Mouse (Mus musculus) thymus, postnatal 14 days (tissue): ENCODE data around the gene Gpr61.

Source experiments
- DNase-seq: peaks from one replicate; pipeline ENCODE4 v3.0.0; 2021

Gpr61 gene

DNA sequence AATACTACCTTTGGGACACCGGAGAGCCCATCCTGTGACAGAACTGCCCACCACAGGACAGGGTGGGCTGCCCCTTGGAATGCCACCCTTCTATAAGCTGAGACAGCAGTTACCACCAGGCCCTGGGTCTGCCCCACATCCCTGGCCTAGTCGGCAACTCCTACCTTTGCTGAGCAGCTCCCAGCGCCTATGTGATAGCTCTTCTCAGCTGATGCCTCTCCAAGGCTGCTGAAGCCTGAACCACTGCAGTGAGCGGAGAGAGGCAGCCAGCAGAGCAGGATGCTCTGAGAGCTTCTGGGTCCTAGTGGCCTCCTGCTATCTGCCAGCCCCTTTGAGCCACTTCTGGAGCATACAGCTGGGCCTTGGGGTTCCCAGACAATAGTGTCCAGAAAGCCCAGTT lies at the start of gene Gpr61:
Gene Gpr61 (minus strand): TSS at position 227 of the 400 bp plus-strand sequence.
- DNase-seq = no peak

DNA sequence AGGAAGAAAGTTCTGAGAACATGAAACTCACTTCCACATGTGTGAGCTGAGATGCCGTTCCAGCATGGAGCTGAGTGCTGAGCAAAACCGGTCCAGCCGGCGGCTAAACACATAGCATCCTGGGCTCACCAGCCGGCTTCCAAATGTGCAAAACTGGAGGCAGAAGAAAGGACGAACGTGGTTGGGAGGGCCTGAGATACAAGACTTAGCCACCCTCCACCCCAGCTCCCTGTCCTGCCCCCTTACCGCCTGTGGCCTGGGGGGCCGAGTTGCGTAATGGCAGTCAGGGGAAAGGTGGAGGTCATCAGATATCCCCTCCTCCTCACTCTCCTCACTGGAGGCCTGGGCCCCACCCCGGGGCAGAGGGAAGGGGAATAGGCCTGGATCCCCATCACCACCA lies 49.8 kb upstream of the Gpr61 start:
- no peak for DNase-seq

DNA sequence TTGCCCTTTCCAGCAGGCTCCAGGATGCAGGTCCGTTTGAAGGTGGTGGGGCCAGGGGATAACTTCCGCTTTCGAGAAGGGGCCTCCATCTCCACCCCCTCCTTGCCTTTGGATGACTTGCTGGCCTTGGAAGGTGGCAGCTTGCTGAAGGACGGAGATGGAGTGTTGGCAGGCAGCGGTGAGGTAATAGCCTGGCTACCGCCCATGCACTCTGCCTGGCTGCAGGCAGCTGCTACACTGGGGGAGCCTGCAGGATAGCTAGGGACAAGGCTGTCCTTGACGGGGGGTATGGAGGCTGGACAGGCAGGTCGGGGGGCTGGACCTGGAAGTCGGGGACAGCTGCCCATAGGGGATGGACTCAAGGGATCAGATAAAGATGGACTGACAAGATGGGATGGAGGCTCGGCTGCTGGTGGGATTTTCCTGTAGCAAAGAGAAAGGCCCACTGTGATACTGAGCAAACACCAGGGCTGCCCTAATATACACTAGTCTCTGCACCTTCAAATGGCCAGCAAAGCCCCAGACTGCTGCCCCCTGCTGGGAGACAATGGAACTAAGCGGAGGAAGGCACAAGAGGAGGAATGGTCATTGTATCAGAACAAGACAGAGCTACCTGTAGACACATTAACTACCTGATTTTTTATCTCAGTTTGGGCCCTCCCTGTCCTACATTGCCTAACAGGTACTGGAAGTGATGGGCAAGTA lies 49.1 kb upstream of the Gpr61 start:
- peak; percentile 82 for DNase-seq

DNA sequence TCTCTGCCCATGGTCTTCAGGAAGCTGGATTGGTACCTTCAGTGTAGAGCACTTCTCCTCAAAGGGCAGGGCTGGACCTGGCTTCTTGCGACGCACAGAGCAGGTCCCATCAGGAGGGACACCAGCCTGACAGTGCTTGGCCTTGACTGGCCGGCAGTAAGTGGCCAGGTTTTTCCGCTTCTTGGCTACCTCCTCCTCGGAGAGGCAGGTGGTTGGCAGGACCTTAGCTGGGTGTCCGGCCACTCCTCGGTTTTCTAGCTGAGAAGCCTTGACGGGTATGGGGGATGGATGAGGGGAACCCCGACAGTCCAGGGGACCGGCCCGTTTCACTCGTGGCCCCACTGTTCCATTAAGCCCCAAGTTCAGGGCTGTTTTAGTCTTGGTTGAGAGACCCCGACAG lies 48.5 kb upstream of the Gpr61 start:
- DNase-seq = no peak

- no peak for DNase-seq
Measured at GRCm38 (mm10) chr3:108202506-108202905, 47.8 kb upstream of the Gpr61 start.

DNA sequence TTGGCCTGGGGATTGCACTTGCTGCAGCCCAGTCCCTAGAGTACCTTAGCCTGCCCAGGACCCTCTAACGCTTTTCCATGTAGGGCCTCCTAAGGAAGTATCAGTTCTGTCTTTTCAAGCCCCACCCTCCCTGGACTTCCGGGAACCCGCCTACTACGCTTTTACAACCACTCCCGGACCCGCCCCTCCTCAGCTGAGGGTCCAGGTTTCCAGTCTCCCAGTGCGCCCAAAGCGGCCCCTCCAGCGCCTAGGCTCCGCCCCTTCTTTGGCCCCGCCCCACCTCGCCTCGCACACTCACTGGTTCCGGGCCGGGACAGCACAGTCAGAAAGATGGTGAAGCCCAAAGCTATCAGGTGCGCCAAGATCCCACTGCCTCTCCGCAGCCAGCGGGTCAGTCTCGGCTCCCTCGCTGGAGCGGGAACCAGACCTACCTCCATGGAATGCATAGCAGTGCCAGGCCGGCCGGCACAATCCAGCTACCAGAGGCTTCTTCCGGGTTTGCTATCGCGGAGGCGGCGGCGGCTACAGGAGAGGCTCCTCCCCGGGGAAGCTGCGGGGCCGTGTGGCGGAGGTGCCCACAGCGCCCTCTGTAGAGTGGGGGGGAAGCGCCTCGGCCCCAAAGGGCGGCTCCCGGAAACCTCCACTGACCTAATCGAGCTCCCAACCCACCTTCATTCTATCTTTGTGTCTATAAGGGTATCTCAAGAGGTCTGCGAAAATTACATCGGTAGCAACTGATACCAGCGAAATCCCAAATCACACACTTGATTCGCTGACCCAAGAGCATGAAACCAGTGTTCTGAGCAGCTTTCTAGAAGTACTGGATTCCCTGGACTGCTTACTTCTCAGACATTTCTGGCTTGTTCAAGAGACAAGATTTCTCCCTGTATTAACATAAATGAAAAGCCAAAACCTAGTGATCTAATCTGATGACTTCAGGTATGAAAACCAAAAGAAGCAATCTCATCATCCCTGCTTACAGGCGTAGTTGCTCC lies 45.9 kb upstream of the Gpr61 start, which contains the start of gene Cyb561d1:
Gene Cyb561d1 (minus strand): TSS at position 884 of the 995 bp plus-strand sequence.
- DNase-seq = peak; percentile 99

DNA sequence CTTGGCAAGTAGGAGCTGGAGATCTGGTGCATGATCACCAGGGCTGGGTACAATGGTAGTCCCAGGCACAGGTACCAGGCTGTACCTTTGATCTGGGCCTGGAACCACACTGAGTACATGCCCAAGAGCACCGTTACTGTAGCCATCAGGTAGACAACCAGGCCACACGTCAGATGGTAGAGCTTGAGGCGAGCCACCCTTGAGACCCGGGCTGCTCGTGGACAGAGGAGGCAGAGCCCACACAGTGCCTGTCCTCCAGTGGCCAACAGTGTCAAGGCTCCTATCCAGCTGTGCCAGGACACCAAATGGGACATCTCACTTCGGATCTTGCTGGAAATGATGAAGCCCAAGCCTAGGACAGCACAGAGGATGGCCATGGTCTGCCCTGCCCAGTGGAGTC lies 44.5 kb upstream of the Gpr61 start:
- no peak for DNase-seq

DNA sequence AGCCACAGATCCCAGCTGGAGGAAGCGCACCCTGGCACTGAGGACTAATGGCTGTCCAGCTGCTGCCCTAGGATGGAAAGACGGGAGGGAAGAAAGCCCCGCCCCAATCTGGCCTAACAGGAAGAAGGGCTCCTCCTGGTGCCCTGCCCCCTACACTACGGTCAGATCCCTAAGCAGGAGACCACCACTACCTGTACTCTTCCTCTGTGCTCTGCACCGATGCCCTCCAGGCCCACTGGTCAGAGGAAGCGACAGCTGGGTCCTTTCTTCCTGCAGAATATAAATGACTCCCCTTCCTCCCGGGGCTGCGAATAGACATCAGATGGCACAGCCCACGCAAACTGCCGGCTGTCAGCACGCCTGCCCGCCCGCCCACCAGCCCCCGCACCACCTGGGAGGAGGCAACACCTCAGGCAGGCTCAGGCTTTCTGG lies 42.4 kb upstream of the Gpr61 start:
- DNase-seq = no peak

- DNase-seq = no peak
Measured at GRCm38 (mm10) chr3:108195941-108196590, 41.4 kb upstream of the Gpr61 start.

GRCm38 (mm10) chr3:108195287-108195686 lies 40.6 kb upstream of the Gpr61 start:
- no peak for DNase-seq

- DNase-seq = no peak
Measured at GRCm38 (mm10) chr3:108193686-108194085, 39.0 kb upstream of the Gpr61 start.

GRCm38 (mm10) chr3:108189897-108190296 lies 35.2 kb upstream of the Gpr61 start:
- DNase-seq = no peak

DNA sequence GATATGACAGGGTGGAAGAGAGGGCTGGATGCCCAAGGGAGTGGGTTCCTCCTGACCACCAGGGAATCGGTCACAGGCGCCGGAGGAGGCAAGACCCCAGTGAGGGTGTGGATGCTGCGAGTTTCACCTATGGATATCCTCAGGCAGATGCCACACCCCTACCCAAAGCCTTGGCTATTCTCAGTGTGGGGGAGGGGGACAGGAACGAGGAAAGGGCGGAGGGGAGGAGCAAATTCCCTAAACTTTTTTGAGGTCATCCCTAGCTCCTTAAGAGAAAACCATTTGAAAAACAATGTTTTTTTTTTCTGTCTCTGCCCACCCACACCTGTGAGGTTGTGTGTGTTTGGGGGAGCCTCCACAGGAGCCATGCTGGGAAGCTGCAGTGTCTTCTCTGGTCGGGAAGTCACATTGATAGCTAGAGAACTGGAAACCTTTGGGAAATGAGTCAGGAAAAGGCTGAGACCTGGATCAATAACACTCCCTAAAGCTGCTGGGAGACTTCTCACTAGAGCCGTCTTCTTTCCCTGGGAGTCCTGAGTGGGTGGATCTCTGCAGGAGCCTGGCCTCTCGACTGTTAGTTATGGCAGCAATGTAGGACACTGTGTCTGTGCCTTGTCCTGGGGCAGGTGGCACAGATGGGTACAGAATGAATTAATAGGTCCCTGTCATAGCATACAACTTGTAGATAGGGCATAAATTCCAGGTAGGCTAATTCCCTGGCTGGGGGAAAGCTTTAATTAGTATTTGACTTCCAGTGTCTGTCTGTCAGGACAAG lies 34.2 kb upstream of the Gpr61 start:
- DNase-seq = no peak

DNA sequence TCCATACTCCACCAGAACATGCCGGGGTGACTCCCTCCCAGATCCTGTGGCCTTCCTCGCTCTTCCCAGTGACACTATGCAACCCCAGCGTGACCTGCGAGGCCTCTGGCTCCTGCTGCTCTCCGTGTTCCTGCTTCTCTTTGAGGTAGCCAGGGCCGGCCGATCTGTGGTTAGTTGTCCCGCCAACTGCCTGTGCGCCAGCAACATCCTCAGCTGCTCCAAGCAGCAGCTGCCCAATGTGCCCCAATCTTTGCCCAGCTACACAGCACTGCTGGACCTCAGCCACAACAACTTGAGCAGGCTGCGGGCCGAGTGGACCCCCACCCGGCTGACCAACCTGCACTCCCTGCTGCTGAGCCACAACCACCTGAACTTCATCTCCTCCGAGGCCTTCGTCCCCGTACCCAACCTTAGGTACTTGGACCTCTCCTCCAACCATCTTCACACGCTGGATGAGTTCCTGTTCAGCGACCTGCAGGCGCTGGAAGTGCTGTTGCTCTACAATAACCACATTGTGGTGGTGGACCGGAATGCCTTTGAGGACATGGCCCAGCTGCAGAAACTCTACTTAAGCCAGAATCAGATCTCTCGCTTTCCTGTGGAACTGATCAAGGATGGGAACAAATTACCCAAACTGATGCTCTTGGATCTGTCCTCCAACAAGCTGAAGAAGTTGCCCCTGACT lies 32.6 kb upstream of the Gpr61 start:
- DNase-seq = no peak

GRCm38 (mm10) chr3:108186098-108187047 lies 31.7 kb upstream of the Gpr61 start, which contains the start of gene Amigo1:
Gene Amigo1 (plus strand): TSS chr3:108186335.
- DNase-seq = peak; percentile 68

- DNase-seq = no peak
Measured at GRCm38 (mm10) chr3:108185460-108186097, 30.9 kb upstream of the Gpr61 start.

- DNase-seq = no peak
Measured at GRCm38 (mm10) chr3:108184742-108185141, 30.1 kb upstream of the Gpr61 start.

DNA sequence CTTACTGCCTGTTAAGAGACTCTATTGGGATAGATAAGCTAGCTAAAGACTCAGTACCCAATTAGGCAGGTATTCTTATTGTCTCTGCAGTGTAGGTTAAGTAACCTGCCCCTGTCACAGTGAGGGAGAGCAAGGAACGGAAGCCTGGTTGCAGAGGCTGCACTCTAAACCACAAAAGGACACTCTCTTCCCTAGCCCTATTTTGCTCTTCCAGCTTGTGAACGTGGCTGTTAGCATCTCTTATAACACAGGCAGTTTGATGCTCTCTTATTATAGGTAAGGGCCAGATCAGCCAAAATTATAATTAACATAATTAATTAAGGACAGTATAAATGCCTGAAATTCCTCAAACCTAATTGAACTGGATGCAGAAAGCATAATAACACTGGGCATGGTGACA lies 25.8 kb upstream of the Gpr61 start:
- DNase-seq = no peak

DNA sequence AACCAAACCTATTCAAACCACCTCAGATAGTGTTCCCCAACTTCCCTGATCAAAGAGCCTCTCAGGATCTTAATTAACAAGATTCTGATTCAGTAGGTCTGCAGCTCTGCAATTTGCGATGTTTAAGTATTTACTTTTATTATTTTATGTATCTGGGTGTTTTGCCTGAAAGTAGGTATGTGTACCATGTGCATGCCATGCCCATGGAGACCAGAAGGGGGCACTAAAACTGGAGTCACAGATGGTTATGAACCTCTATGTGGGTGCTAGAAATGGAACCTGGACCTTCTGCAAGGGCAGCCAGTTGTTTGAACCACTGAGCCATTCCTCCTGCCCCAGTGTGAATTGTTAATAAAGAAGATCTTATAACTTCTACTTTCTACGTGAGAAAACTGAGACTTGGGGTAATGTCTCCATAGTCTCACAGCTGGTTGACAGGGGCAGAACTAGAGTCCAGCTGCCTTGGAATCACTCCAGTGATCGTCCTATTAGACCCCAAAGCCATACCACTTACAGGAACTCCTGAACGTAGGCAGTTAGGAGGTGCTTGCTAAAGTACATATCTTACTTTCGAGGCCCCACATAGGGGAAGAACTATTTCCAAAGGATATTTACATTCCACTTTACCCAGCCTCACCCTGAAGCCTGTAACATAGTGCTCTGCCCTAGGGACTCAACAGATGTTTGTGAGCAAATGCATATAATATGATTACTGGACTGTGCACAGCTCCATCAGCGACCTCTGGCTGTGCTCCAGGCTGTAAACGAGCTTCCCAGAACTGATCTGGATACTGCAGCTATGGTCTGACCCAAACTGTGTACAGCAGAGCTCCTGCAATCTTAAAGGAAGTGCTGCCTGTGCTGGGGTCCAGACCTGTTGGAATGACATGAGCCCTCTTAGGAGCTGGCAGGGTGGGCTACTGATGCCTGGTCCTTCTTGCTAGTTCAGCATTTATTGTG lies 24.4 kb upstream of the Gpr61 start:
- no peak for DNase-seq
